In the genomic region with DNA sequence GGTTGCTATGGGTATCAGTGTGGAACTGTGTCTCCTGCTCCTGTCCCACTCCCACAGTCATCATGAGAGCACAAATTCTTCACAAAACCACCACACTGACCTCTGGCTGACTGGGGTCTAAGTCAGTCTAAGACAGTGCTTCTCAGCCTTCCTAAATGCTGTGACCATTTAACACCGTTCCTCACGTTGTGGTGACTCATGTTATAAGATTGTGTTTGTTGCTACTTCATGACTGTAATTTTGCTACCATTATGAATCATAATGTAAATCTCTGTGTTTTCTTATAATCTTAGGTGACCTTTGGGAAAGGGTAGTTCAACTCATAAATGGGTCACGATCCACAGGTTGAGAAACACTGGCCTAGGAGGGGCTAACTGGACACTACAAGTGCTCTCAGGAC, we compare ENCODE assay signal across 18 mouse cellular contexts.
DNase-seq lines count a peak whose midpoint lies in the region; TF ChIP-seq lines count a peak whose summit lies in the region.
"Had no signal": no experiment of that assay in that cellular context is flagged by ENCODE, and none has a peak within 500 bp of the region (broad histone marks: within the 10 kb centered on the region; RNA-seq: fewer than 3 reads in every experiment).

No protein-coding gene starts in this region.

- no peak for TF ChIP-seq RAD21 in CH12.LX (IDR thresholded peaks at IDR 0.05; ENCODE audit: low read depth, low read length)

- TF ChIP-seq POLR2A in CH12.LX (IDR thresholded peaks at IDR 0.05; ENCODE audit: low read depth, low read length), result no peak

- H3K4me1 ChIP-seq in CH12.LX (ENCODE audit: control insufficient read depth in 1 of 2, insufficient read depth in 2 of 2), result peaks cover 5 to 25% of the 10 kb centered on the region in 2 experiments; a peak in 3 of 4 replicates

- no peaks in the 10 kb centered on the region for H3K36me3 ChIP-seq in CH12.LX (replicated peaks in 1 of 2; ENCODE audit: control insufficient read depth in 1 of 2, insufficient read depth in 1 of 2, low read length in 1 of 2)
- H3K36me3 ChIP-seq in macrophage (ENCODE audit: inconsistent target), result no peaks in the 10 kb centered on the region
- H3K36me3 ChIP-seq: embryonic facial prominence, embryonic 15.5 days; forebrain, embryonic 10.5 days; heart, embryonic 12.5 days; hindbrain, embryonic 10.5 days; hindbrain, embryonic 15.5 days had no signal

- H3K4me2 ChIP-seq in CH12.LX (ENCODE audit: insufficient read depth, low read depth, poor library complexity, severe bottlenecking), result no peak overlapping the region
- H3K4me2 ChIP-seq: embryonic facial prominence, embryonic 15.5 days; heart, embryonic 12.5 days had no signal

- no peaks in the 10 kb centered on the region for H3K27me3 ChIP-seq in CH12.LX (replicated peaks)
- H3K27me3 ChIP-seq: embryonic facial prominence, embryonic 15.5 days; heart, embryonic 12.5 days; hindbrain, embryonic 15.5 days; Patski had no signal

- H3K27ac ChIP-seq in CH12.LX (ENCODE audit: insufficient read depth, low read depth) (peak overlapping the region; percentile 94), macrophage (peak overlapping the region; percentile 96)
- H3K27ac ChIP-seq: embryonic facial prominence, embryonic 15.5 days; heart, adult 2 months; hindbrain, embryonic 15.5 days had no signal

- H3K79me2 ChIP-seq in CH12.LX (replicated peaks; ENCODE audit: control insufficient read depth, extremely low read depth, insufficient read depth, poor library complexity, severe bottlenecking) (no peaks in the 10 kb centered on the region), macrophage (ENCODE audit: inconsistent target) (no peaks in the 10 kb centered on the region)

- dilution Hi-C loops in CH12.LX (cut with MboI; ENCODE audit: extremely low pct_ligation_motif_present, extremely low pct_unique_long_range_greater_than_20kb, low sequenced_read_pairs), result no loop called here

- H3K9me3 ChIP-seq in CH12.LX (replicated peaks; ENCODE audit: low read length), result peaks cover 29% of the 10 kb centered on the region
- H3K9me3 ChIP-seq: hindbrain, embryonic 15.5 days had no signal

- in situ Hi-C loops in CH12.LX (cut with MboI; ENCODE audit: low pct_ligation_motif_present, low pct_unique_long_range_greater_than_20kb, low sequenced_read_pairs), result loop anchor here (25.0 kb wide), 1 partner anchor 552 kb away; no protein-coding TSS in a partner anchor

- TF ChIP-seq EP300 in CH12.LX (IDR thresholded peaks at IDR 0.05; ENCODE audit: low read length), result no peak

- H3K9ac ChIP-seq in CH12.LX (ENCODE audit: insufficient read depth, low read depth), result no peak overlapping the region
- H3K9ac ChIP-seq: embryonic facial prominence, embryonic 15.5 days; heart, embryonic 12.5 days; hindbrain, embryonic 15.5 days had no signal

- DNase-seq in heart, adult 11 months, result peak; percentile 79
- DNase-seq in heart, adult 8-10 months (ENCODE audit: low spot score), result no peak
- DNase-seq in testis, postnatal 10 days (ENCODE audit: low spot score), result peak; percentile 3
- DNase-seq in testis, postnatal 14 days (ENCODE audit: low spot score), result no peak
- DNase-seq in CH12.LX (ENCODE audit: extremely low read depth), result no peak
- no peak for DNase-seq in retina, postnatal 1 day
- DNase-seq in ovary, adult 18-20 months (ENCODE audit: low spot score), result no peak
- DNase-seq: adrenal gland, postnatal 14 days; kidney, adult 18-20 months had no signal

- H3K4me3 ChIP-seq in CH12.LX (replicated peaks in 1 of 3; ENCODE audit: low read depth in 2 of 3, low read length in 2 of 3, poor library complexity in 1 of 3) (no peak overlapping the region), macrophage (ENCODE audit: inconsistent target) (no peak overlapping the region)
- H3K4me3 ChIP-seq: embryonic facial prominence, embryonic 15.5 days; erythroblast, embryonic 14.5 days; heart, adult 2 months; heart, embryonic 12.5 days; hindbrain, embryonic 15.5 days had no signal

- WGBS in macrophage (ENCODE audit: missing documents), result 82% methylated on average over 3 of the region's 3 CpGs

- TF ChIP-seq CTCF in CH12.LX (conservative IDR thresholded peaks at IDR 0.05 in 1 of 2, IDR thresholded peaks at IDR 0.05 in 1 of 2; ENCODE audit: low read depth in 2 of 2, low read length in 2 of 2), result no peak

TF ChIP-seq in CH12.LX, 34 proteins besides CTCF, POLR2A, EP300 and RAD21:
- TF ChIP-seq RCOR1 (conservative IDR thresholded peaks at IDR 0.05; ENCODE audit: low read depth, low read length) (no peak), MXI1 (IDR thresholded peaks at IDR 0.05; ENCODE audit: low read depth, low read length) (no peak), IRF4 (IDR thresholded peaks at IDR 0.05; ENCODE audit: low read depth, low read length) (peak; percentile 22; the same call in 1 of the 2 replicates), MAFK (IDR thresholded peaks at IDR 0.05; ENCODE audit: insufficient replicate concordance, low read length) (no peak), BHLHE40 (IDR thresholded peaks at IDR 0.05; ENCODE audit: low read depth, low read length) (no peak)

Comparison
In these comparisons a context has a peak if more than half of its experiments do, and no peak if none do; other contexts are left out.
1. DNase-seq: peak in heart, adult 11 months (single experiment) and testis, postnatal 10 days (single experiment); none in heart, adult 8-10 months (single experiment), testis, postnatal 14 days (single experiment), CH12.LX (single experiment), retina, postnatal 1 day (single experiment) and ovary, adult 18-20 months (single experiment).